Mouse (Mus musculus) urinary bladder, adult 18-20 months (tissue): ENCODE data around the gene Nfkbil1.

Source experiments
- DNase-seq, 2 experiments: peaks; one replicate each; pipeline ENCODE4 v3.0.0; 2022; ENCODE audit warnings: low spot score in 2 of 2, mixed read lengths in 2 of 2

Gene Nfkbil1

DNA sequence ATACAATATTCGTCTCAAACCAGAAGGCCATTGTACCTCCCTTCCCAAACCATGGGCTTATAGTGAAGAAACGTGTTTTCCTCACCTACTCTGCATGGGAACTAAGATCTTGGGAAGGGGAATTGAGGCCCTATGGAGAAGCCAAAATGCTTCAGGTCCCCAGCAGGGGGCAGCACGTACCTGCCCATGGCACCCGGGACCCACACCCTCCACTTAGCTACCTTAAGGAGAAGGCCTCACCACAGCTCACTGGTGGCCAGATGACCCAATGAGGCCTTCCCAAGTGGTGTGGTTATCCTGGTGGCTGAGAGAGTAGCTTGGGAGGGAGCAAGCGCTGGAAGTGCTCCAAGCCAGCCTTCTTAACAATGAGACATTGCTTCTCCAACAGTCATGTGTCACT, 57.1 kb downstream of the Nfkbil1 start:
- DNase-seq: peak in 1 of 2 experiments; percentile 59

DNA sequence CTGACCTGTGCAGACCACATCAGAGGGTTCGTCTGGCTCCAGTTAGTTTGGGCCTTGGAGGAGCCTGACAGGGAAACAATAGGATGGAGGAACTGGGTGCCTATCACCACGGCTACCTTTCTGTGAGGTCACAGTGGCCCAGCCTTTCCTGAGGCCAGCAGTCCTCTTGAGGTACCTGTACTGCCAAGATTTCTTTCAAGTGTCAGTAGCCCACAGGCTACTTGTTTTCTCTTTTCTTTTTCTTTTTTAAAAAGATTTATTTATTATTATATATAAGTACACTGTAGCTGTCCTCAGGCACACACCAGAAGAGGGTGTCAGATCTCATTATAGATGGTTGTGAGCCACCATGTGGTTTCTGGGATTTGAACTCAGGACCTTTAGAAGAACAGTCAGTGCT, 59.6 kb downstream of the Nfkbil1 start, which contains the start of gene Aif1:
TSS of gene Aif1 (minus strand) at position 101 of the 400 bp plus-strand sequence.
- no peak for DNase-seq

DNA sequence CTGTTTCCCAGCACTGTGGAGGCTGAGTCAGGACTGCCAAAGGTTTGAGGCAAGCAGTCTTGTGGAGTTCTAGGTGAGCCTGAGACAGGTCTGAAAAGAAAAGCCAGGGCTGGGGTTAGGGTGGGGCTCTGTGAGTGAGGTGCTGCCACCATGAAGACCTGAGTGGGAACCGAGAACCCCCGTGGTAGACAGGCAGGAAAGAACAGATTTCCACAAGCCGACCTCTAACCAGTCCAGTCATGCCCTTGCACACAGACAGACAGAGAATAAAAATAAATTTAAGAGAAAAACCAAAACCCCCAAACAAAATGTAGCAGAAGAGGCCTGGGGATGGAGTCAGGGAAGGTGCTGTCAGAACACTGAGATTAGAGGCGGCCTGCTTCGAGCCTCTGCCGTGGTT, 60.2 kb downstream of the Nfkbil1 start:
- no peak for DNase-seq

DNA sequence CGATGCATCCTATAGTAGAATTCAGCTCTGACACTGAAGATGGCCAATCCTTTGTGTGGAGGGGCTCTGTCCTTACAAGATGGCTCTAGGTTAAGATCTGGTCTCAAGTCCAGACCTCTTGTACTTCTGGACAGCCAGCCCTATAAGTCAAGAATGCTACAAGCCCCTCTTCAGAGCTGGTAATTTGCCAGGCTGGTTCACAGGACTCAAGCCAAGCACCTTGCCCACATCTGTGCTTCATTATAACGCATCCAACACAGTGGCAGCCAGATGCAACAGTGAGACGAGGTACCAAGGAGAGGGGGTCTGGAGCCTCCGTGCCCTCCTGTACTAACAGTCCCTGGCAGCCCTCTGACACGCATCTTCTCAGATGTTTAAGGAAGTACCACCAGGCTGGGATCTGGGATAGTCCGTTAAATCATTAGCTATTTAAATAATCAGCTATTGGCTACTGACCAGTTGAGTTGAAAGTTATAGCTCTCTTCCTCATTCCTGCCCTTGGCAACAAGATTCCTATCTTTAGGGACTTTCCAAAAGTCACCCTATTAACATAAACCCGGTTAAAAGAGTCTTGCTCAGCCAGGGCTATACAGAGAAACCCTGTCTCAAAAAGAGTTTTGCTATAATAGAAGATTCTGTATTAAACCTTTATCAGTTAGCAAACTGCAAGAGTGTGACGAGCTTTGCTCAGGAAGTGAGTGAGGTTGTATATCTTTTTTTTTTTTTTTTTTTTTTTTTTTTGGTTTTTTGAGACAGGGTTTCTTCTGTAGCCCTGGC, 61.2 kb downstream of the Nfkbil1 start:
- DNase-seq: no peak

DNA sequence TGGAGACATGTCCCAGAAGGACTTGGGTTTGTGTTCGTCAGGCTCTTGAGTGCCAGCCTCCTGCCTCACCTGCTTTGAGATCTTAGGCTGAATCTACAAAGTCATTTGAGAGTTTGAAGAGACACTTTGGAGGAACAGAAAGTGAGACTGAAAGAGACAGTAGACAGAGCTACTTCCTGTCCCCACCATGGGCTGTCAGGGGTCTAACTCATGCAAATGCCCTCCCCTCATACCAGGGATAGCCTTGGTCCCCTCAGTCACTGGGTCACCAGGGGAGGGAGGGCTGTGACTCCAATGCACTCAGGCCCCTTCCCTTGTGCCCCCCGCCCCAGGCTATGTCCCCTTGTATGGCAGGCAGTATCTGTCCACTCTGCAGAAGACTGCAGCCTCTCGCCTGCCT, 62.3 kb downstream of the Nfkbil1 start:
- no peak for DNase-seq

DNA sequence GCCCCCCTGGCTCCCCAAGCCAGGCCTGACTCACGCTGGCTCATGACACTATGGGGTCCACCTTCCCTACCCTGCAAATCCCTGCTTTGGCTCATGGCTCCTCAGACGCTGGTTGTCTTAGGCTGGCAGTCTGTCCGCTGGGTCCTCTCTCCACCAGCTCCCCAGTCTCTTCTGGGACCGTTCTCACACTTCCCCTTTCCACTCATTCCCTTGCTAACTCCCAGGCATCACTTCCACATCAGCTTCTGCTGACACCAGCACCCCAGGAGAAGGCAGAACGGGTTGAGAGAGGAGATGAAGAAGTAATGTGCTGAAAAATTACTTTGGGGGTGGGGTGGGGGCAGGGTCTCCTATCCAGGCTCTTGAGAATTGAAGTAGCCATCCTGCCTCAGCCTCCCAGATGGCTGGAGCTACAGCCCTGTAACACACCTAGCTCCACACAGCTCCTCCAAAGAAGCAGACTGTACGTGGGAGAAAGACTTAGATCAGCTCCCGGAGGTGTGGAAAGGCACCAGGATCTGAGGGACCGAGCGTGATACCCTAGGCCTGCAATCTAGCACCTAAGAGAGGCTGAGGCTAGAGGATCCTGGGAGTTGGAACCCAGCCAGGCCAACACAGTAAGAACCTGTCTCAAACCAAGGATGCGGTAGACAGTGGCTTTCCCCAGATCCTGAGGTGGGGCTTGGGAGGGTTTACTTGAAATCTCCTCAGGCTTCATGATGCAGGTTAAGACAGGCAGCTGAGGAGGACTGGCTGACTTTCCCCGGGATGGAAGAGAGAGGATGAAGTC, 63.0 kb downstream of the Nfkbil1 start:
- DNase-seq: no peak
